Mouse (Mus musculus) cerebellum, adult 2 months (tissue): ENCODE measurements at regions not wholly inside any gene's neighbourhood (a gene's known extent, or its start where the extent isn't known, plus 50 kb on each side); places are given as distances from the start of the nearest gene placed in this dataset.

Source experiments
- CTCF ChIP-seq: fragments of 200-500 bp; IDR thresholded peaks from 2 replicates; pipeline ENCODE4 v1.5.1; 2011; ENCODE audit warnings: low read depth, mild to moderate bottlenecking, control low read depth, low read length, moderate library complexity, borderline replicate concordance; ENCODE audit not compliant: insufficient read depth
- POLR2A ChIP-seq: fragments of 200-500 bp; IDR thresholded peaks from 2 replicates; pipeline ENCODE4 v1.6.1; 2011; ENCODE audit warnings: low read length, control low read depth, borderline replicate concordance; ENCODE audit not compliant: insufficient read depth

DNA sequence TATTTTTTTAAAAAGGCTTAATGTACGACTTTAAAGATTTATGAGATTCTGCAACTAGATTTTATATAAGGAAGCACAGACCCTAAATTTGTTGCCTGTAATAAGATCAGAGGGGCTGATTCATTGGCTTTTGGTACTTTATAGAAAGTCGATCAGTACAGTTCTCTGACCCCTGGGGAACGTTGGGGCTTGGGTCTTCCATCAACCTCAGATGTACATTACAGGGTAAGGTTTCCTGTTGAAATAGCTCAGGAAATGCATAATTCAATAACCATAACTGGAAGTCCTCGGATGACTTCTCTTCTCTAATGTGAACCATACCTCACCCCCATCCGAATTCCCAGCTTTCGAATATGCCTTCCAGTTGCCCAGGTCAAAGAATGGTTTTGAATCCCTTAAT is 247.4 kb downstream of the Glrx3 start:
- TF ChIP-seq POLR2A (no peak), CTCF (no peak)
